Mouse (Mus musculus): ENCODE measurements around the gene Glrx.

Glrx gene

GRCm38 (mm10) chr13:75892291-75892690, 52.6 kb downstream of the Glrx start:
- DNase-seq = no peak

- no peak for DNase-seq
These were observed 53.2 kb downstream of the Glrx start for GRCm38 (mm10) chr13:75892876-75893275.
